Mouse (Mus musculus): ENCODE results near the gene Zfp771. TPM values are rescaled to one million over a fixed set of nuclear protein-coding genes. Genes with fewer than 3 reads are reported as not detected.
A peak's percentile ranks its signal among the peaks of the same experiment; 100 is the strongest.
"Not testable (repeated sequence)": the region's sequence is repeated elsewhere in the genome, so short reads cannot be mapped to it uniquely, and the experiment has no call there.

Gene Zfp771
- total RNA-seq, 1 experiment from 2014 or later, result 8.9 TPM

DNA sequence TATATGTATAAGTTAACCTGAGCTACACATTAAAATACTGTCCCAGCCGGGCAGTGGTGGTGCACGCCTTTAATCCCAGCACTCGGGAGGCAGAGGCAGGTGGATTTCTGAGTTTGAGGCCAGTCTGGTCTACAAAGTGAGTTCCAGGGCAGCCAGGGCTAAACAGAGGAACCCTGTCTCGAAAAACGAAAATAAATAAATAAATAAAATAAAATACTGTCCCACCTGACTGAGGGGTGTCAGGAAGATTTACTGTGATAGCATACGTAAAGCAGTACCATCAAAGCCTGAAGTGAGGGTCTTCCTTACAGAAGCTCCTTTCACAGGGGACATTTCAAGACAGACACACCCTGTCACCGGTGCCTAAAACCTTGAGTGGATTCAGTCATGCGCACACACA, 6.4 kb downstream of the Zfp771 start:
- ATAC-seq (replicated peaks; ENCODE audit: low read depth, poor library complexity, severe bottlenecking), result not testable (repeated sequence)

DNA sequence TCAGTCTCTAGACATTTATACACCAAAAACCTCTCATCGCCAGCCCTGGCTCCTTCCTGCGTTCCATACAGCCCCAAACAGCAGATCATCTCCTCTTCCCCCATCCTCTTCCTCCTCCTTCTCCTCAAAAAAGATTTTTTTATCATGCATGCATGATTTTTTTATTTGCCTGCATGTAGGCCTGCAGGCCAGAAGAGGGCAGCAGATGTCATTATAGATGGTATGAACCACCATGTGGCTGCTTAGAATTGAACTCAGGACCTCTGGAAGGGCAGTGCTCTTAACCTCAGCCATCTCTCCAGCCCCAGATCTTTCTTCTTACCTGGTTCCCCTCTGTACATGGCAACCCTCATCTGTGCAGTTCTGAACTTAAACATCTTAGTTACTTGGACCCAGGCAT, 8.3 kb downstream of the Zfp771 start:
- 0 out of 2 replicates have a peak, but pooled peaks have one; percentile 14 for ATAC-seq (replicated peaks; ENCODE audit: low read depth, poor library complexity, severe bottlenecking)

DNA sequence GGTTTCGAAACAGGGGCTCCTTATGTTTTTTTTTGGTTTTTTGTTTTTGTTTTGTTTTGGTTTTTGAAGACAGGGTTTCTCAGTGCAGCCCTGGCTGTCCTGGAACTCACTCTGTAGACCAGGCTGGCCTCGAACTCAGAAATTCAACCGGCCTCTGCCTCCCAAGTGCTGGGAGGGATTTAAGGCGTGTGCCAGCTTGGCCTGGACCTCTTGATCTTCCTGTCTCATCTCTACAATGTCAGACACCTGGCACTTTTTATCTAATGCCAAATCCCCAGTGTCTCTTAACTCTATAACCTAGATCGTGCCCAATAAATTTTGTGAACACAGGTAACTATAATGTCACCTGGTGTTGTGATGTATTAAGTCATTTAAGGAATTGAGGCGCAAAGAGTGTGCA, 9.3 kb downstream of the Zfp771 start:
- no peak for ATAC-seq (replicated peaks; ENCODE audit: low read depth, poor library complexity, severe bottlenecking)

DNA sequence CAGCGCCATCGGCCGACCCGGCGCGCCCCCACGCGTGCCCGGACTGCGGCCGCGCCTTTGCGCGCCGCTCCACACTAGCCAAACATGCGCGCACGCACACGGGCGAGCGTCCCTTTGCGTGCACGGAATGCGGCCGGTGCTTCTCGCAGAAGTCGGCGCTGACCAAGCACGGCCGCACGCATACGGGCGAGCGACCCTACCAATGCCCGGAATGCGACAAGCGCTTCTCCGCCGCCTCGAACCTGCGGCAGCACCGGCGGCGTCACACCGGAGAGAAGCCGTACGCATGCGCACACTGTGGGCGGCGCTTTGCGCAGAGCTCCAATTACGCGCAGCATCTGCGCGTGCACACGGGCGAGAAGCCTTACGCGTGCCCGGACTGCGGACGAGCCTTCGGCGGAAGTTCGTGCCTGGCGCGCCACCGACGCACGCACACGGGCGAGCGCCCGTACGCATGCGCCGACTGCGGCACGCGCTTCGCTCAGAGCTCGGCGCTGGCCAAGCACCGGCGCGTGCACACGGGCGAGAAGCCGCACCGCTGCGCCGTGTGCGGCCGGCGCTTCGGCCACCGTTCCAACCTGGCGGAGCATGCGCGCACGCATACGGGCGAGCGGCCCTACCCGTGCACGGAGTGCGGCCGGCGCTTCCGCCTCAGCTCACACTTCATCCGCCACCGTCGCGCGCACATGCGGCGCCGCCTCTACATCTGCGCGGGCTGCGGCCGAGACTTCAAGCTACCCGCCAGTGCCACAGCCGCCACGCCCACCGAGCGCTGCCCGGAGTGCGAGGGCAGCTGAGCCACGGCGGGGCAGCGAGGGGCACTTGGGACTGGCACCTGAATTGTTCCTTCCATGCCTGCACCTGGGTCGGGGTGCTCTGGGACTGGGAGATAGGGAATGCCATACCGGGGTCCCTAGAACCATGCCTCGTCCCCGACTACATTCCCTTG, 10.0 kb downstream of the Zfp771 start:
- peak; percentile 69 for ATAC-seq (replicated peaks; ENCODE audit: low read depth, poor library complexity, severe bottlenecking)

DNA sequence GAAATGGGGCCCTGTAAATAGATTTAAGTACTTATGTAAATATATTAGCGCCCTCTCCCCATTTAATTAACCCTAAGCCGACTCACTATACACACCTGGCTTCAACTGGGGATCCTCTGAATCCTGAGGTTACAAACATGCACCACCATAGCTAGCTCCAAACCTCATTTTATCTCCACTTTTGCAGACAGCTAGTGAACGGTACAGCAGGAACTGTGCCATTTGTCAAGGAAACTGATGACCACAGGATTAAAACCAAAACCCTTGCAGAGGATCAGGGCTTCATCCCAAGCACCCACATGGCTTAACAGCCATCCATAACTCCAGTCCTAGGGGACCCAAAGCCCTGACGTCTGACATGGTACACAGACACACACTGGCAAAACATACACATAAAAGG, 10.9 kb downstream of the Zfp771 start:
- ATAC-seq (replicated peaks; ENCODE audit: low read depth, poor library complexity, severe bottlenecking), result peak; percentile 24

GRCm38 (mm10) chr7:127255965-127256364, 11.9 kb downstream of the Zfp771 start:
- ATAC-seq (replicated peaks; ENCODE audit: low read depth, poor library complexity, severe bottlenecking), result no peak

- no peak for ATAC-seq (replicated peaks; ENCODE audit: low read depth, poor library complexity, severe bottlenecking)
These were observed 12.4 kb downstream of the Zfp771 start for GRCm38 (mm10) chr7:127256518-127256917.

DNA sequence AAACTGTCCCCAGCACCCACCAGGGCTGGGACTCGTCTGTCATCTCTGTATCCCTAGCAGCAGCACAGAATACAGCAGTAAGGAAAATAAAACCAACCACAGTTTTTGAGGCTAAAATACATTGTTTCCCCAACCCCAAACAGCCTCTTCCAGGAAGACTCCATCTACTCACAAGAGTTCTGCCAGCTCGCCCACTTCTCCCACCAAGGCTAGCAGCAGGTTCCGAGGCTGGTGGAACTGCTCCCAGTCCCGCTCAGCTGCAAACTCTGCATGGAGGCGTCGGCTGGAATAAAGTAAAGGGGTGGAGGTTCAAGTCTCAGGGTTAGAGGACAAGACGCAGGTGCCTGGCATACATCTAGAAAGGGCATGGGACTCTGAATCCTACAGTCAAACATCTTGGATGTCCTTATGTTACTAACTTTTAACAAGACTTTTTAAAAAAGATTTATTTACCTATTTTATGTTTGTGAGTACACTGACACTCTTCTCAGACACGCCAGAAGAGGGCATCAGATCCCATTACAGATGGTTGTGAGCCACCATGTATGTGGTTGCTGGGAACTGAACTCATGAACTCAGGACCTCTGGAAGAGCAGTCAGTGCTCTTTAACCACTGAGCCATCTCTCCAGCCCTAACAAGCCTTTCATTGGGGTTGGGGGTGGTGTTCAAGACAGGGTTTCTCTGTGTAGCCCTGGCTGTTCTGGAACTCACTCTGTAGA, 15.3 kb downstream of the Zfp771 start:
- no peak for ATAC-seq (replicated peaks; ENCODE audit: low read depth, poor library complexity, severe bottlenecking)

DNA sequence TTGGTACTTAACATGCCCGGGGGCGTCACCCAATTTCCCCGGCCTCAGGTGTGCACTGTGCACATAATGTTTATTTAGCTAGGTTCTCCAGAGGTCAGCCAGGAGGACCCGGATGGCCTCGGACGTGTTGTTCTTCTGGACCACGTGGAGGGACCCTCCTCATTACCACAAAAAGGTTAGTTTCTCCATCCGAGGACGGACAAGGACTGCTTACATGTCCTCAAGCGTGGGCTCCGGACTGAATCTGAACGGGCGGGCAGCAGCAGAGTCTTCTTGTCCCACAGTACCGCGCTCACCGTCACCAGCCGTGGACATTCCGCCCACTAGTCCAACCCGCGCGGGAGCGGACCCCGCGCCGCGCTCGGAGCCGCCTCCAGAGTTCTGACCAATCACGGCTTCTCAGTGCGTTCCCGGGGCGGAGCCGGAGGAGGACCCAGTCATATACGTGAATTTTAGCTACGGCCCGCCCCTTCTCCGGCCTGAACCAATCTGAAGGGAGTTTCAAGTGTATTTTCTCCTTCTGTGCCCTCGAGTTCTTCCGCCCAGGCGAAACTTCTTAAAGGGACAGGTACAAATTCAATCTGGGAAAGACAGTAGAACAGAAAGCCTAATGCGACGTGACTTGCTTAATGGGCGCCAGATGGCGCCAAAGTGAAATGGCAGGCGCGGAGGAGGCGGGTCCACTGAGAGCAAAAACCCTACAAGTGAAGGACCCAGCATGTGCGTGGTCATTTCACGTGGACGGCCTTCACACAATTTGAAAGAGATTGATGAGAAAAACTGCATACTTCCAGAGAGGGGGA, 16.4 kb downstream of the Zfp771 start, which contains the start of gene Dctpp1:
Gene Dctpp1 (minus strand): TSS at position 401 of the 803 bp plus-strand sequence.
- peak; percentile 91 for ATAC-seq (replicated peaks; ENCODE audit: low read depth, poor library complexity, severe bottlenecking)

DNA sequence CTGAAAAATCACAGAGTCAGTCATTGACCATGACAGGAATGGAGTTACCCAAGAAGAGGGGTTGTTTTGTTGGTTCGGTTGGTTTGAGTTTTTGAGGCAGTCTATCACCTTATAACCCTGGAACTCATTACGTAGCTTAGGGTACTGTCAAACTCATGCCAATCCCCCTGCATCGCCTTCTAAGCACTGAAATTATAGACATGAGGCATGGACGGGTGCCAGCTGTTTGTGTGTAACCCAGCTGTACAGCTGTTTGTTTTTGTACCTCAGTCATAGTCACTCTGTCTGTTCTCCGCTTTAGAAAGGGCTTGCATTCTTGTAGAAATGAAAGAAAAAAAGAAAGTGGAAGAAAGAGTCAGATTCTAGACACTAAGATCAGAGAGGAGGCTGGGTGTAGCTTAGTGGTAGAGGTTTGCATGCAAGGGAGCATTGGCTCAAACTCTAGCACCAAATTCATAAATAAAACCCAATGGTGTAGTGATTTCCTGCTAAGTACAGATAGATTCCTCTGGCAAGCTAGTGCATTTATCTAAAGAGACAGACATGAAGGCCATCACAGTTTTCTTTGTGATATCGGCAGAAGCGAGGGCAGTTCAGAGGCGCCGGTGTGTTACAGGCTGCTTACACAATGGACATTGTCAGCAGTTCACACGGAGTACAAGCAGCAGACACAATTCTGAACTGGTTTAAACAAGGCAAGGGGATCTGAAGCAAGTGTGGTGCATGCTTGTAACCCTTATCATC, 18.3 kb downstream of the Zfp771 start:
- ATAC-seq (replicated peaks; ENCODE audit: low read depth, poor library complexity, severe bottlenecking), result no peak

GRCm38 (mm10) chr7:127263526-127263925, 19.5 kb downstream of the Zfp771 start:
- no peak for ATAC-seq (replicated peaks; ENCODE audit: low read depth, poor library complexity, severe bottlenecking)

GRCm38 (mm10) chr7:127270256-127270655, 26.2 kb downstream of the Zfp771 start:
- peak; percentile 40 for ATAC-seq (replicated peaks; ENCODE audit: low read depth, poor library complexity, severe bottlenecking)

- ATAC-seq (replicated peaks; ENCODE audit: low read depth, poor library complexity, severe bottlenecking), result no peak
These were observed 26.6 kb downstream of the Zfp771 start for GRCm38 (mm10) chr7:127270666-127271065.

GRCm38 (mm10) chr7:127271093-127271492, 27.0 kb downstream of the Zfp771 start:
- no peak for ATAC-seq (replicated peaks; ENCODE audit: low read depth, poor library complexity, severe bottlenecking)

- no peak for ATAC-seq (replicated peaks; ENCODE audit: low read depth, poor library complexity, severe bottlenecking)
These were observed 28.5 kb downstream of the Zfp771 start for GRCm38 (mm10) chr7:127272566-127272965.

DNA sequence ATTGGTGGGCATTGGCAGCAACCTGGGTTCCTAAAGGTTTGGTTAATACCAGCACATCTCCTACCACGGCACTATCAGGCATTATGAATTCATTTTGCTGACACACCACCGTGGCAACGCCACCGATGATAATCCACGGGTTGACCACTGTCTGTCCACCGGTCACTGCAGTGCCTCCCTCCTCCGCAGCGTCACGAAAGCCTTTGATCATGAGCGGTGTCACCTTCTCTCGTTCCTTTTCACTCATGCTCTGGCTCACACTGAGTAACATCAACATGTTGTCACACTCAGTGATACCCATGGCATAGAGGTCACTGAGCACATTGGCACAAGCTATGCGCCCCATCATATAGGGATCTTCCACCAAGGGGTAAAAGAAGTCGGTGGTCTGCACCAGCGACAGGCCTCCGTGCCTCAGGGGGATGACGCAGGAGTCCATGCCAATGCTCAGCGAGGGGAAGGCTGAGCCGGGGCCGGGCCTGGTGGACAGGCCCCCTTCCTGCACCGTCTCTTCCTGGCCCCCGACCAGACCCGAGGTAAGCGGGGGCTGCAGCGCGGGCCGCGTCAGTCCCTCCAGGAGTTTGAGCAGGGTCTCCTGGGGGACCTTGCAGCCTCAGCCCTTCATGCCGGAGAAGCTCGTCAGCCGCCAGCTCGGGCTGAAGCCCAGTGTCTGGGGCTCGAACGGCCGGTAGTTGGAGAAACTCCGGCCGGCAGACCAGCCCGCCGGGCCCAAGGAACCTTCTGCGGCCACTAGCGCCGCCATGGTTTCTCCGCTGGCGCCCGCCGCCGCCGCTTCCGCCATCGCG, 29.2 kb downstream of the Zfp771 start:
- peak; percentile 22; the same call in 1 of the 2 replicates for ATAC-seq (replicated peaks; ENCODE audit: low read depth, poor library complexity, severe bottlenecking)

DNA sequence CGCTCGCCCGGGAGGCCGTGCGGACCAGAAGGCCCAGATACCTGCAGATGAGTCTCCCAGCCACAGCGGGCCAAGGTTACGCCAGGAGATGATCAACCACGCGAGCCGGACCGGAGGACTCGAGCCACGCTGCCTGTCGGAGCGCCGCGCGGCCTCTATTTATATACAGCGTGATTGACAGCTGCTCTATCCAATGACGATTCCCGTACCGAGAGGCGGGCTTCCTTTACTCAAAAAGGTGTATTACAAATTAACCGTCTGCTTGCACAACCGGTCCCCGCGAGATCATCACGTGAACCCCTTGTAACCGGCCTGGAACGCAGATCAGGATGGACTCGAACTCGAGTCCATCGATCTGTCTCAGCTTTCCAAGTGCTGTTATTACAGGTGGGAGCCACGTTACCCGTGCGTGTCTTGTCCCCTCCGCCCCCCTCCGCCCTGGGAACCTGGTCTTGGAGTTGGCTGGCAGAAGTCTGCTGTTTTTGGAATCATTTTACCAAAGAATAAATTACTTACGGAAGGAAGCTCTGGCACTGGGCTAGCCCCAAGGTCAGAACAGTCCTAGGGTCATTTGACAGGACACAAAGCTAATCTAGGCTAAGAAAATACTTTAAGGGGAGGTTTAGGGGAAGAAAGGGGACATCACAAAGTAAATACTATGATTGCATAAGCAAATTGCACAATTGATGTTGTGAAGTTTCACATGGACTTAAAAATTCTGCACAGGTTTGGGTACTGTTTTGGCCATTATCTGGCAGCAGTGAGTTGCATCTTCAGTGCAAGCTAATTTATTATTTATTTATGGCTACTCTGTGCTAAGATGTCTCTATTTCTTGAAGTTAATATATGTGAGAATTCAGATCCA, 30.1 kb downstream of the Zfp771 start, which contains the start of gene Sephs2:
Gene Sephs2 (minus strand): TSS at position 131 of the 865 bp plus-strand sequence.
- ATAC-seq (replicated peaks; ENCODE audit: low read depth, poor library complexity, severe bottlenecking), result peak; percentile 83

DNA sequence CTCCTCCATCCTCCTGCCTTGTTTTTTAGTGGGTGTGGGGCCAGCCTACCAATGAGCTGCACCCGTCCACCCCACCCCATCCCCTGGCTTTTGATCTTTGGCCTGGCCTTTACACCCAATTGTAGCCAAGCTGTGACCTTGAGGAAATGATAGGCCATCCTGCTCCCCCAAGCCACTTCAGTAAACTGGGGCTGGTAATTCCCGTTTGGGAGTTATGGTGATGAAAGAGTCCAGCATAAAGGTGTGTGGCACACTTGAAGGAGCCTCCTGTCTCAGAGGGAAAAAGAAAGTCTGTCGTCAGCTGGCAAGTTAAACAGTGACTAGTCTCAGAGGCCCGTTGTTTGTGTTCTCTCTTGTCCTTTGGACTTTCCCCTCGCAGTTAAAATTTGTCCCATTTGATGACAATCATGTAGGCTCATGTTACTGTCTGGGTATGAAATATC, 32.5 kb downstream of the Zfp771 start:
- no peak for ATAC-seq (replicated peaks; ENCODE audit: low read depth, poor library complexity, severe bottlenecking)

Data from common myeloid progenitor, adult 5-6 weeks (primary cell).